Mouse (Mus musculus): Measurements from ENCODE around the gene Fads6. TPM values are rescaled to one million over a fixed set of nuclear protein-coding genes. Genes with fewer than 3 reads are reported as not detected.
A peak's percentile ranks its signal among the peaks of the same experiment; 100 is the strongest.

Fads6 gene
- polyA plus RNA-seq, 1 experiment from 2014 or later, result 0.25 TPM

- Histone ChIP-seq H3K9me3 (replicated peaks) (no peaks in the 10 kb centered on the region), H3K4me1 (no peaks in the 10 kb centered on the region; the same call in 1 of the 2 replicates), H3K27ac (no peak overlapping the region), H3K9ac (no peak overlapping the region), H3K36me3 (no peaks in the 10 kb centered on the region), H3K27me3 (no peaks in the 10 kb centered on the region), H3K4me3 (no peak overlapping the region), H3K4me2 (replicated peaks) (no peak overlapping the region)
- no peak for ATAC-seq (ENCODE audit: low FRiP score)
- WGBS, result 86% methylated on average over 12 of the region's 12 CpGs
These were observed 13.4 kb downstream of the Fads6 start for GRCm38 (mm10) chr11:115283891-115284620.

- Histone ChIP-seq H3K4me1 (no peaks in the 10 kb centered on the region; the same call in 1 of the 2 replicates), H3K9me3 (replicated peaks) (no peaks in the 10 kb centered on the region), H3K4me2 (replicated peaks) (no peak overlapping the region), H3K27me3 (no peaks in the 10 kb centered on the region), H3K9ac (no peak overlapping the region), H3K27ac (no peak overlapping the region), H3K36me3 (no peaks in the 10 kb centered on the region), H3K4me3 (no peak overlapping the region)
- WGBS, result 73% methylated on average over 9 of the region's 9 CpGs
- ATAC-seq (ENCODE audit: low FRiP score), result no peak
These were observed 14.0 kb downstream of the Fads6 start for GRCm38 (mm10) chr11:115283486-115283765.

- Histone ChIP-seq H3K9ac (no peak overlapping the region), H3K27me3 (no peaks in the 10 kb centered on the region), H3K27ac (no peak overlapping the region), H3K4me3 (no peak overlapping the region), H3K4me1 (peaks cover 3% of the 10 kb centered on the region), H3K9me3 (replicated peaks) (no peaks in the 10 kb centered on the region), H3K36me3 (no peaks in the 10 kb centered on the region), H3K4me2 (replicated peaks) (no peak overlapping the region)
- 85% methylated on average over 8 of the region's 8 CpGs for WGBS
- no peak for ATAC-seq (ENCODE audit: low FRiP score)
These were observed 14.6 kb downstream of the Fads6 start for GRCm38 (mm10) chr11:115282723-115283485.

GRCm38 (mm10) chr11:115282295-115282694, 15.2 kb downstream of the Fads6 start:
- H3K27ac ChIP-seq, result no peak overlapping the region

GRCm38 (mm10) chr11:115279726-115280125, 17.7 kb downstream of the Fads6 start:
- ATAC-seq (ENCODE audit: low FRiP score), result no peak
- Histone ChIP-seq H3K27me3 (no peaks in the 10 kb centered on the region), H3K4me1 (peaks cover 21% of the 10 kb centered on the region), H3K9ac (no peak overlapping the region), H3K36me3 (no peaks in the 10 kb centered on the region), H3K9me3 (replicated peaks) (no peaks in the 10 kb centered on the region), H3K4me3 (no peak overlapping the region), H3K4me2 (replicated peaks) (no peak overlapping the region), H3K27ac (no peak overlapping the region)
- WGBS, result 65% methylated on average over 1 of the region's 1 CpGs

More at GRCm38 (mm10) chr11:115282295-115282694, 15.2 kb downstream of the Fads6 start:
- Histone ChIP-seq H3K4me1 (peaks cover 7% of the 10 kb centered on the region), H3K9ac (no peak overlapping the region), H3K9me3 (replicated peaks) (no peaks in the 10 kb centered on the region), H3K27me3 (no peaks in the 10 kb centered on the region), H3K36me3 (no peaks in the 10 kb centered on the region), H3K4me3 (no peak overlapping the region), H3K4me2 (replicated peaks) (no peak overlapping the region)
- no peak for ATAC-seq (ENCODE audit: low FRiP score)
- 79% methylated on average over 8 of the region's 8 CpGs for WGBS

GRCm38 (mm10) chr11:115278176-115278575, 19.3 kb downstream of the Fads6 start:
- H3K4me3 ChIP-seq, result peak overlapping the region; percentile 52; the same call in 1 of the 2 replicates
- H3K9ac ChIP-seq, result no peak overlapping the region
- H3K9me3 ChIP-seq (replicated peaks), result no peaks in the 10 kb centered on the region
- peak overlapping the region; percentile 74 for H3K4me2 ChIP-seq (replicated peaks)
- WGBS, result 66% methylated on average over 6 of the region's 6 CpGs
- H3K4me1 ChIP-seq, result peaks cover 21% of the 10 kb centered on the region
- H3K27me3 ChIP-seq, result no peaks in the 10 kb centered on the region
- ATAC-seq (ENCODE audit: low FRiP score), result no peak
- H3K27ac ChIP-seq, result no peak overlapping the region
- no peaks in the 10 kb centered on the region for H3K36me3 ChIP-seq

GRCm38 (mm10) chr11:115277604-115277975, 19.9 kb downstream of the Fads6 start:
- Histone ChIP-seq H3K4me1 (peaks cover 21% of the 10 kb centered on the region), H3K36me3 (no peaks in the 10 kb centered on the region), H3K4me3 (peak overlapping the region; percentile 52), H3K9ac (peak overlapping the region; percentile 68), H3K27ac (peak overlapping the region; percentile 77), H3K27me3 (no peaks in the 10 kb centered on the region), H3K4me2 (replicated peaks) (peak overlapping the region; percentile 74), H3K9me3 (replicated peaks) (no peaks in the 10 kb centered on the region)
- 18% methylated on average over 7 of the region's 7 CpGs for WGBS
- ATAC-seq (ENCODE audit: low FRiP score), result no peak

GRCm38 (mm10) chr11:115276780-115277603, 20.5 kb downstream of the Fads6 start, which contains the start of gene Fdxr:
Fdxr (minus strand) TSS chr11:115277050.
- Histone ChIP-seq H3K27ac (peak within 1 kb of the TSS; percentile 92), H3K4me3 (peak within 1 kb of the TSS; percentile 52), H3K27me3 (no peaks in the 10 kb centered on the region), H3K4me1 (peaks cover 21% of the 10 kb centered on the region), H3K9ac (peak within 1 kb of the TSS; percentile 73), H3K9me3 (replicated peaks) (no peaks in the 10 kb centered on the region), H3K4me2 (replicated peaks) (peak within 1 kb of the TSS; percentile 74), H3K36me3 (no peaks in the 10 kb centered on the region)
- WGBS, result under 1% methylated on average over 42 of the region's 42 CpGs
- ATAC-seq (ENCODE audit: low FRiP score), result peak; percentile 97

GRCm38 (mm10) chr11:115275954-115276353, 21.5 kb downstream of the Fads6 start:
- no peaks in the 10 kb centered on the region for H3K9me3 ChIP-seq (replicated peaks)
- H3K4me1 ChIP-seq, result peaks cover 21% of the 10 kb centered on the region
- no peak overlapping the region for H3K27ac ChIP-seq
- 62% methylated on average over 3 of the region's 3 CpGs for WGBS
- peak overlapping the region; percentile 52 for H3K4me3 ChIP-seq
- ATAC-seq (ENCODE audit: low FRiP score), result no peak
- H3K4me2 ChIP-seq (replicated peaks), result peak overlapping the region; percentile 72
- no peaks in the 10 kb centered on the region for H3K36me3 ChIP-seq
- H3K9ac ChIP-seq, result peak overlapping the region; percentile 73
- no peaks in the 10 kb centered on the region for H3K27me3 ChIP-seq

GRCm38 (mm10) chr11:115275509-115275908, 22.0 kb downstream of the Fads6 start:
- ATAC-seq (ENCODE audit: low FRiP score), result no peak
- Histone ChIP-seq H3K9ac (no peak overlapping the region), H3K27ac (no peak overlapping the region), H3K27me3 (no peaks in the 10 kb centered on the region), H3K36me3 (no peaks in the 10 kb centered on the region), H3K4me1 (peaks cover 21% of the 10 kb centered on the region), H3K4me3 (no peak overlapping the region), H3K4me2 (replicated peaks) (peak overlapping the region; percentile 72), H3K9me3 (replicated peaks) (no peaks in the 10 kb centered on the region)
- 89% methylated on average over 6 of the region's 6 CpGs for WGBS

GRCm38 (mm10) chr11:115274771-115275170, 22.7 kb downstream of the Fads6 start:
- WGBS, result 85% methylated on average over 6 of the region's 6 CpGs
- no peak for ATAC-seq (ENCODE audit: low FRiP score)

GRCm38 (mm10) chr11:115274178-115274577, 23.3 kb downstream of the Fads6 start:
- Histone ChIP-seq H3K27me3 (peaks cover 7% of the 10 kb centered on the region), H3K4me1 (peaks cover 26% of the 10 kb centered on the region), H3K4me2 (replicated peaks) (no peak overlapping the region), H3K4me3 (no peak overlapping the region), H3K9me3 (replicated peaks) (no peaks in the 10 kb centered on the region), H3K9ac (0 out of 2 replicates have a peak overlapping the region, but pooled peaks have one; percentile 6), H3K27ac (no peak overlapping the region), H3K36me3 (peaks cover 5% of the 10 kb centered on the region; the same call in 1 of the 2 replicates)
- no peak for ATAC-seq (ENCODE audit: low FRiP score)
- 85% methylated on average over 7 of the region's 7 CpGs for WGBS

More at GRCm38 (mm10) chr11:115274771-115275170, 22.7 kb downstream of the Fads6 start:
- Histone ChIP-seq H3K9me3 (replicated peaks) (no peaks in the 10 kb centered on the region), H3K4me3 (no peak overlapping the region), H3K27ac (no peak overlapping the region), H3K36me3 (no peaks in the 10 kb centered on the region), H3K9ac (no peak overlapping the region), H3K4me2 (replicated peaks) (no peak overlapping the region), H3K27me3 (peaks cover 2% of the 10 kb centered on the region), H3K4me1 (peaks cover 26% of the 10 kb centered on the region)
